Mouse (Mus musculus) liver, embryonic 15.5 days (tissue): ENCODE results near the gene Kif15. TPM values are rescaled to one million over a fixed set of nuclear protein-coding genes. Genes with fewer than 3 reads are reported as not detected.

Experiments
- ATAC-seq: fragments of 200-750 bp; cut with Nextera tagmentation; 2 replicates; pipeline ENCODE4 v1.8.0; 2017; ENCODE audit warnings: moderate number of reproducible peaks, mild to moderate bottlenecking, moderate library complexity; ENCODE audit not compliant: insufficient read depth
- H3K27ac ChIP-seq: fragments of 300-500 bp; sonication (generic); replicated peaks from 2 replicates; pipeline ENCODE4 v1.5.1; 2015; ENCODE audit warnings: mild to moderate bottlenecking, inconsistent platforms
- H3K27me3 ChIP-seq: fragments of 300-500 bp; sonication (generic); 2 replicates; pipeline ENCODE4 v1.6.1; 2015; ENCODE audit warnings: mild to moderate bottlenecking, inconsistent platforms
- H3K36me3 ChIP-seq: fragments of 300-500 bp; sonication (generic); replicated peaks from 2 replicates; pipeline ENCODE4 v1.6.1; 2015; ENCODE audit warnings: moderate library complexity, mild to moderate bottlenecking, inconsistent platforms
- H3K4me1 ChIP-seq: fragments of 300-500 bp; sonication (generic); replicated peaks from 2 replicates; pipeline ENCODE4 v1.6.1; 2015; ENCODE audit warnings: inconsistent platforms
- H3K4me2 ChIP-seq: fragments of 300-500 bp; sonication (generic); 2 replicates; pipeline ENCODE4 v1.6.1; 2015; ENCODE audit warnings: moderate library complexity, mild to moderate bottlenecking, inconsistent platforms
- H3K4me3 ChIP-seq: fragments of 300-500 bp; sonication (generic); replicated peaks from 2 replicates; pipeline ENCODE4 v1.5.1; 2015; ENCODE audit warnings: mild to moderate bottlenecking, inconsistent platforms
- H3K9ac ChIP-seq: fragments of 300-500 bp; sonication (generic); 2 replicates; pipeline ENCODE4 v1.6.1; 2015; ENCODE audit warnings: moderate library complexity, mild to moderate bottlenecking, inconsistent platforms
- H3K9me3 ChIP-seq: fragments of 300-500 bp; sonication (generic); replicated peaks from 2 replicates; pipeline ENCODE4 v1.6.1; 2016; ENCODE audit warnings: inconsistent platforms
- WGBS: fragments of 180-500 bp; shearing (Covaris S2); methylation state at CpG from one replicate; pipeline ENCODE4 v1.1.7; 2015; ENCODE audit warnings: mixed read lengths; ENCODE audit not compliant: insufficient replicate concordance; 5-methylcytosine and 5-hydroxymethylcytosine counted together
- polyA plus RNA-seq: library from polyadenylated mRNA; unstranded; fragments of >200 nt; fragmentation: Nextera tagmentation; extraction: Ambion mirVana; gene quantifications from 2 replicates; pipeline ENCODE4 v1.2.1, GENCODE M21; 2015

Kif15 gene
- polyA plus RNA-seq, 1 experiment from 2014 or later, result 30.0 TPM

DNA sequence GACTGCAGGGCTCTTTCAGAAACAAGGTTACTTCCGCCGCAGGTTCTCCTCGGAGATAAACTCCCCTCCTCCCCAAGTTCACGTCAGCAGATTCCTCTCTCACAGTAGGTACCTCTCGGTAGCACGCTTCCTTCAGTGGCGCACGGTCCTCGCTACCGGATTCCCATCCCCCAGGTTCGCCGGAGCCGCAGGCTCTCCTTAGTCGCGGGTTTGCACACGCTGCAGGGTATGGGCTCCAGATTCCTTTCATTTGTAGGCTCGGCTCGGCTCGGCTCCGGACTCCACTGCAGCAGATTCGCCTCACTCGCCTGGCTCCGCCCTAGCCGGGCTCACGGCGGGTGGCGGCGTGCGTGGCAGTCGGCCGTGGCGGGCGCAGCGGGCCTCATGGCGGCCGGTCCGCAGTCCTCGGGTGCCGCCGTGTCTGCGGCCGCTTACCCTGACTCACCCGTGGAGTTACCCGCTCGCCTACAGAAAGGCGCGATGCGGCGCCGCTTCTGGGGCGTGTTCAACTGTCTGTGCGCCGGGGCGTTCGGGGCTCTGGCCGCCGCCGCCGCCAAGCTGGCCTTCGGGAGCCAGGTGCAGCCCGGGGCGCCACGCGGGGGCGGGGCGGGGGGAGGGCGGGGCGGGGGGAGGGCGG, 70.3 kb downstream of the Kif15 start, which contains the start of gene Tmem42:
Tmem42 (plus strand) TSS at position 332 of the 637 bp plus-strand sequence.
- peak; percentile 92 for ATAC-seq
- H3K27me3 ChIP-seq, result no peaks in the 10 kb centered on the region
- WGBS, result under 1% methylated on average over 51 of the region's 69 CpGs
- peak within 1 kb of the TSS; percentile 72 for H3K4me3 ChIP-seq
- H3K9me3 ChIP-seq, result no peaks in the 10 kb centered on the region
- H3K4me1 ChIP-seq, result peaks cover 19% of the 10 kb centered on the region
- peak within 1 kb of the TSS; percentile 82 for H3K27ac ChIP-seq
- H3K4me2 ChIP-seq, result peak within 1 kb of the TSS; percentile 88
- peaks cover 26% of the 10 kb centered on the region for H3K36me3 ChIP-seq
- peak within 1 kb of the TSS; percentile 68 for H3K9ac ChIP-seq

DNA sequence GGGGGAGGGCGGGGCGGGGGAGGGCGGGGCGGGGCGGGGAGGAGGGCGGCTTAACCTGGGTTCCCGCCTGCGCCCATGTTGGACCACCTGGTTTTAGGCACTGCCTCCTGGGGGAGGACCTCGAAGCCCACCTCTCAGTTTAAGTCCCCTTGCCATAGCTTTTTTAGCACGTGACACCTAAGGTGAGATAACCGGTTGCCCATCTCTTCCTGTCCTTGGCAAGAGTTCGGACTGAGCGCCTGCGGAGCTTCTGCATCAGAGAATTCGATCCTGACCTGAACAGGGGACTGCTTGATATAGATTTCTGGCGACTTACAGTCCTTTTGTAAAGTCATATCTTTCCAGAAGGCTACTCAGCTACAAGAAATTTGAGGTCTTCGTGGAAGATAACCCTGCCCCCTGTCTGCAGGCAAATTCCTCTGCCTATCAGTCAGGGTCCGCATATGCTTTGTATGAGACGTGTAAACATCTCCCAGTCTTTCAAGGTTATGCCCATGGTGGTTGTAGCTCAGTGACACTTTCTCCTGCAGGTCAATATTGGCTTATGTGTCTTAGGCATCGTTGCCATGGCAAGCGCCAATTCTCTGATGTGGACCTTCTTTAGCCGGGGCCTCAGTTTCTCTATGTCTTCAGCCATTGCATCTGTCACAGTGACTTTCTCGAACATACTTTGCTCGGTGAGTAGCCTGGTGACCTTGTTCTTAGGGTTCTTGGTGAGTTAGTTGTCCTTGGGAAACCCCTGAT, 71.0 kb downstream of the Kif15 start:
- no peaks in the 10 kb centered on the region for H3K27me3 ChIP-seq
- peak overlapping the region; percentile 88 for H3K4me2 ChIP-seq
- H3K4me1 ChIP-seq, result peaks cover 19% of the 10 kb centered on the region
- no peak for ATAC-seq
- H3K4me3 ChIP-seq, result peak overlapping the region; percentile 72
- WGBS, result 29% methylated on average over 18 of the region's 24 CpGs
- no peaks in the 10 kb centered on the region for H3K9me3 ChIP-seq
- 0 out of 2 replicates have a peak overlapping the region, but pooled peaks have one; percentile 33 for H3K27ac ChIP-seq
- no peak overlapping the region for H3K9ac ChIP-seq
- peaks cover 19% of the 10 kb centered on the region for H3K36me3 ChIP-seq

DNA sequence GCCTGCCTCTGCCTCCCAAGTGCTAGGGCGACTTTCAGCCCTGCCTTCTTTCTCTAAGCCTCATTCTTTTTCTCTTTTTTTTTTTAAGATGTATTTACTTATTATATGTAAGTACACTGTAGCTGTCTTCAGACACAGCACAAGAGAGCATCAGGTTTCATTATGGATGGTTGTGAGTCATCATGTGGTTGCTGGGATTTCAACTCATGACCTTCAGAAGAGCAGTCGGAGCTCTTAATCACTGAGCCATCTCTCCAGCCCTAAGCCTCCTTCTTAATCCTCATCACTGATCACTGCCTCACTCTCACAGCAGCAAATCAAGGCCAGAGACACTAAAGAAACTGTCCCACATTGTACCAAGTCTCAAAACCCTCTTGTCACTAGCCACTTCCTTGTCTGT, 73.4 kb downstream of the Kif15 start:
- Histone ChIP-seq H3K4me2 (no peak overlapping the region), H3K4me1 (peaks cover 19% of the 10 kb centered on the region), H3K9me3 (no peaks in the 10 kb centered on the region), H3K4me3 (no peak overlapping the region), H3K27me3 (no peaks in the 10 kb centered on the region), H3K27ac (no peak overlapping the region), H3K9ac (no peak overlapping the region), H3K36me3 (no peaks in the 10 kb centered on the region)
- ATAC-seq, result no peak
- WGBS, result 68% methylated on average over 2 of the region's 2 CpGs

DNA sequence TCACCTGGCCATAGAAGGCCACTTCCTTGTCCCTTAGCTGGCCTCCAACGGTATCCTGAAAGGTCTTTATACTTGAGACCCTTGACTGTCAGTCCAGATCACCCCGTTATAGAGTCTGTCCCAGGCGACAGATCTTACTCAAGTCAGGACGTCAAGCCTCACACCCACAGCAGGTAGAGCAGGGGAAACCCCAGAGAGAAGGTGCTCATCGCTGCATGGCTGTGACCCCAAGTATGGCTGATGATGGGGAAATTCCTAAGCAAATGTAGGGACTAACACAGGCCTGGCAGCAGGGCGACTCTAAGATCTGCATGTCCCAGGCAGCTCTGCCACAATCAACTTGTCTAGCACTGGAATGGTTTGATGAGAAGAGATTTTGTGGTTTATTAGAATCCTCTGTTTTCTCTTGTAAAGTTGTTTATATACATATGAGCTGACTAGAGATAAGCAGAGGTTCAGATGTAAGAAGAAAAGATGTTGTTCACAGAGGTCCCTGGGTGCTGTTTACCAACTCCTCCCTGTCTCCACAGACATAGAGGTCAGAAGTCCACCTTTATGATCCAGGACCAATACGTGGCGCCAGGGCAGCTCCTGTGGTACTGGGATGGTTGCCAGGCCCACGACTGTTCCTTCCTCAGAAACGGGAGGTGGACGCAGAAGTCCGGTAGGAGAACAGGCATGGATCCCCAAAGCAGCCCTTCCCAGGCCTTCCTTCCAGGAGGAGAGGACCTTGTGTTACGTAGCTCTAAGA, 80.8 kb downstream of the Kif15 start:
- no peak for ATAC-seq
- no peak overlapping the region for H3K9ac ChIP-seq
- WGBS, result 61% methylated on average over 13 of the region's 13 CpGs

DNA sequence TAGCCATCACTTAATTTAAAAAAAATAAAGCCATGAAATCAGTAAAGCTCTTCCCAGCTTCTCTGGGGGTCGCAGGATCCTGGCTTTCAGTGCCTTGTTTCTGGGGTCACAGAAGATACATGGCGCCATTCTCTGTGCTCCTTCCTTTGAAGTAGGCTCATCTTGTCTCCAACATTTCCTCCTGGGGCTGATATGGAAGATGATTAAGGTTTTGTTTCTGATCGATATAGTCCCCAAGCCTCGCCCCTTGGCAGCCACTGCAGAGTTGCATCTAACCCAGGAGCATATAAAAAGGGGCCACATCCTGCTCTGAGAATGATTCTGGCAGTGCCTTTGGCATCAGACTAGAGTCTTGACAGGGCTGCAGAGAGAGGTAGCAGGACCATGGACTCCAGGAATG, 83.6 kb downstream of the Kif15 start, which contains the start of gene Tgm4:
Tgm4 (plus strand) TSS at position 301 of the 400 bp plus-strand sequence.
- Histone ChIP-seq H3K9ac (no peak within 1 kb of the TSS), H3K36me3 (no peaks in the 10 kb centered on the region), H3K4me3 (no peak within 1 kb of the TSS), H3K27ac (no peak within 1 kb of the TSS), H3K9me3 (no peaks in the 10 kb centered on the region), H3K27me3 (0 out of 2 replicates have a peak, but pooled peaks cover 2% of the 10 kb centered on the region), H3K4me1 (no peaks in the 10 kb centered on the region; the same call in 1 of the 2 replicates), H3K4me2 (no peak within 1 kb of the TSS)
- WGBS, result 58% methylated on average over 4 of the region's 4 CpGs
- ATAC-seq, result no peak

More for the DNA sequence above, 80.8 kb downstream of the Kif15 start:
- Histone ChIP-seq H3K4me3 (no peak overlapping the region), H3K27ac (no peak overlapping the region), H3K27me3 (no peaks in the 10 kb centered on the region), H3K36me3 (no peaks in the 10 kb centered on the region), H3K4me1 (no peaks in the 10 kb centered on the region; the same call in 1 of the 2 replicates), H3K9me3 (no peaks in the 10 kb centered on the region), H3K4me2 (no peak overlapping the region)

DNA sequence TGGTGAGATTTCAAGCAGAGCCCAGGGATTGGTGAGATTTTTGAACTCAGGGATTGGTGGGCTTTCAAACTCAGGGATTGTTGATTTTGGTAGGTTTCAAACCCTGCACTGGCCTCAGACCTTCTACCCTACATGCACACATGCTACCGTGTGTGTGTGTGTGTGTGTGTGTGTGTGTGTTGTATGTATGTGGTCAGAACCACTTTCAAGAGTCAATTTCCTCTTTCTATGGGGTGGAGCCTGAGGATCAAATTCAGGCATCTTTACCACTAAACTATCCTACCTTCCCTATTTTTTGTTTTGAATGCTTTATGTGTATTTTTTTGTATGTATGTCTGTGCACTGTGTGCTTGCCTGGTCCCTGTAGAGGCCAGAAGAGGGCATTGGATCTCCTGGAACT, 96.8 kb downstream of the Kif15 start:
- Histone ChIP-seq H3K36me3 (no peaks in the 10 kb centered on the region), H3K27me3 (no peaks in the 10 kb centered on the region), H3K4me3 (no peak overlapping the region), H3K4me1 (no peaks in the 10 kb centered on the region), H3K27ac (no peak overlapping the region), H3K9ac (no peak overlapping the region), H3K9me3 (no peaks in the 10 kb centered on the region), H3K4me2 (no peak overlapping the region)
- no peak for ATAC-seq
- WGBS, result 37% methylated on average over 1 of the region's 1 CpGs

DNA sequence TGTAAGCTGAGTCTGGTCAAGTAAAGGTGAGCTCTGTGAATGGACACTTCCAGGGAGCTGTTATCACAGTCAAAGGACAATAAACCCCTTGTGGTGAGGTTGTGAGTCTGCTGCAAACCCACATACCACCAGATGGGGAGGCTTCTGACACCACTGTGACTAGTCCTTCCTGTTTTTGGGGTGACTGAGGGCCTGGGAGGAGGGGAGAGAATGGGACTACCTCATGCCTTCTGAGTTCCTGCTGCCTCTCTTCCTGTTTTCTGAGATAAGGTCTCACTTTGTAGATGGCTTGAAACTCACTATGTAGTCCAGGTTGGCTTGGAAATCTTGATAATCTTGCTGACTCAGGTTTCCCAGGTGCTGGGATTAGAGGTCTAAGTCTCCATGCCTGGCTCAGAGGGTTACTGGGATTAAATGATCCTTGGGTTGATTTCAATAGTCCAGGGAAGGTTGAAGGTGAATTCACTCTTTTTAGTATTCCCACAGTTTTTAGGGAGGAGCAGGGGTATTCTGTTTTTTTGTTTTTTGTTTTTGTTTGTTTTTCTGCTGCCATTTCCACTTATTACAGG, 108.0 kb downstream of the Kif15 start:
- no peak for ATAC-seq
- Histone ChIP-seq H3K36me3 (no peaks in the 10 kb centered on the region), H3K27ac (no peak overlapping the region), H3K9ac (no peak overlapping the region), H3K9me3 (no peaks in the 10 kb centered on the region), H3K27me3 (no peaks in the 10 kb centered on the region), H3K4me3 (no peak overlapping the region), H3K4me1 (no peaks in the 10 kb centered on the region), H3K4me2 (no peak overlapping the region)

DNA sequence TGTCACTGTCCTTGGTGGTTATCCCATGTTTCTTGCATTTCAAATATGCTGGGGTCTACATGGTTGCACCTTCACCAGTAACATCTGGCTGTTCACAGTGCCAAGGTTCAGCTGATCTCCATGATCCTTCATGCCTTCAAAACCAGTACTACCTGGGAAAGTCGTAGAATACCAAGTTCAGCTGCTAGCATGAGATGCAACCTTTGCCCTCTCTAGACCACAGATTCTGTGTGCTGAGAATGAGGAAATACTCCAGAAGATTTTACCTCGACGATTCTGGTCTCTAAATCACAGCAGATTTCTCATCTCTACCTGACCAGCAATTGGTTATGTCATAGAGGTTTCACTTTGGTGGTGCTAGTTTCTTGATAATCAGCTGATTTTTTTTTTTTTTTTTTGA, 109.3 kb downstream of the Kif15 start:
- no peak for ATAC-seq
- Histone ChIP-seq H3K4me3 (no peak overlapping the region), H3K9me3 (no peaks in the 10 kb centered on the region), H3K27ac (no peak overlapping the region), H3K27me3 (no peaks in the 10 kb centered on the region), H3K36me3 (no peaks in the 10 kb centered on the region), H3K9ac (no peak overlapping the region), H3K4me1 (no peaks in the 10 kb centered on the region), H3K4me2 (no peak overlapping the region)
- WGBS, result 39% methylated on average over 3 of the region's 3 CpGs

Other genes with a start within 250 kb of the Kif15 start
- 0.05 TPM in 1 of 2 replicates, not detected in the other for gene Topaz1, start 203.7 kb upstream of the Kif15 start, polyA plus RNA-seq
- 1.9 and 2.3 TPM in 2 replicates for gene Tcaim, start 145.5 kb upstream of the Kif15 start, polyA plus RNA-seq
- gene Gm35549, start 107.0 kb upstream of the Kif15 start, polyA plus RNA-seq, result not detected in 2 replicates
- gene Zfp445, start 85.0 kb upstream of the Kif15 start, polyA plus RNA-seq, result 16.6 and 16.8 TPM in 2 replicates
- 0.68 and 0.90 TPM in 2 replicates for gene Zkscan7, start 65.4 kb upstream of the Kif15 start, polyA plus RNA-seq
- 1.5 and 1.8 TPM in 2 replicates for gene Zfp105, start 28.0 kb upstream of the Kif15 start, polyA plus RNA-seq
- 10.8 and 12.8 TPM in 2 replicates for gene 1110059G10Rik, start within 50 bp of the Kif15 start, polyA plus RNA-seq
- gene Tmem42, start 70.3 kb downstream of the Kif15 start, polyA plus RNA-seq, result 6.0 TPM in 2 replicates
- gene Tgm4, start 83.7 kb downstream of the Kif15 start, polyA plus RNA-seq, result 0.12 and 0.21 TPM in 2 replicates
- 30.7 and 31.7 TPM in 2 replicates for gene Zdhhc3, start 162.2 kb downstream of the Kif15 start, polyA plus RNA-seq
- 70.3 and 73.1 TPM in 2 replicates for gene Exosc7, start 162.2 kb downstream of the Kif15 start, polyA plus RNA-seq
- gene Clec3b, start 199.9 kb downstream of the Kif15 start, polyA plus RNA-seq, result 0.12 TPM in 1 of 2 replicates, not detected in the other